Mouse (Mus musculus) layer of hippocampus, adult 9-11 months (tissue): ENCODE measurements around the gene Cacng7.
A peak's percentile ranks its signal among the peaks of the same experiment; 100 is the strongest.

ENCODE experiments used
- DNase-seq: peaks from one replicate; pipeline ENCODE4 v3.0.0; 2022

Gene Cacng7

GRCm38 (mm10) chr7:3348326-3348725 lies 15.6 kb downstream of the Cacng7 start:
- no peak for DNase-seq

- no peak for DNase-seq
These were observed 17.0 kb downstream of the Cacng7 start for GRCm38 (mm10) chr7:3349775-3350174.

GRCm38 (mm10) chr7:3351536-3351935 lies 18.8 kb downstream of the Cacng7 start:
- no peak for DNase-seq

GRCm38 (mm10) chr7:3354850-3355249 lies 22.1 kb downstream of the Cacng7 start:
- DNase-seq = no peak

GRCm38 (mm10) chr7:3360678-3361077 lies 27.9 kb downstream of the Cacng7 start:
- no peak for DNase-seq

GRCm38 (mm10) chr7:3365547-3366279 lies 33.0 kb downstream of the Cacng7 start:
- DNase-seq = no peak

GRCm38 (mm10) chr7:3366705-3367516 lies 34.2 kb downstream of the Cacng7 start:
- no peak for DNase-seq

- DNase-seq = no peak
These were observed 34.8 kb downstream of the Cacng7 start for GRCm38 (mm10) chr7:3367569-3367968.

GRCm38 (mm10) chr7:3368311-3368710 lies 35.6 kb downstream of the Cacng7 start:
- no peak for DNase-seq

GRCm38 (mm10) chr7:3369189-3369588 lies 36.4 kb downstream of the Cacng7 start:
- no peak for DNase-seq

- DNase-seq = no peak
These were observed 37.7 kb downstream of the Cacng7 start for GRCm38 (mm10) chr7:3370407-3370806.

- no peak for DNase-seq
These were observed 39.6 kb downstream of the Cacng7 start for GRCm38 (mm10) chr7:3372376-3372775.

- no peak for DNase-seq
These were observed 41.0 kb downstream of the Cacng7 start for GRCm38 (mm10) chr7:3373754-3374153.

GRCm38 (mm10) chr7:3376831-3377230 lies 44.1 kb downstream of the Cacng7 start:
- no peak for DNase-seq

- no peak for DNase-seq
These were observed 49.4 kb downstream of the Cacng7 start for GRCm38 (mm10) chr7:3382123-3382522.

GRCm38 (mm10) chr7:3384807-3385319 lies 52.1 kb downstream of the Cacng7 start:
- DNase-seq = no peak

GRCm38 (mm10) chr7:3386036-3386730 lies 53.4 kb downstream of the Cacng7 start:
- DNase-seq = no peak

- DNase-seq = no peak
These were observed 55.0 kb downstream of the Cacng7 start for GRCm38 (mm10) chr7:3387761-3388160.

- DNase-seq = no peak
These were observed 56.1 kb downstream of the Cacng7 start for GRCm38 (mm10) chr7:3388885-3389284.

GRCm38 (mm10) chr7:3389444-3390412 lies 57.0 kb downstream of the Cacng7 start:
- DNase-seq = peak; percentile 70

- no peak for DNase-seq
These were observed 57.8 kb downstream of the Cacng7 start, which contains the start of gene Cacng8 for GRCm38 (mm10) chr7:3390413-3391080. Gene Cacng8 (plus strand): TSS chr7:3390683.

GRCm38 (mm10) chr7:3391081-3391451 lies 58.3 kb downstream of the Cacng7 start:
- DNase-seq = no peak
